Mouse (Mus musculus) embryonic fibroblast, embryonic 13.5 days (primary cell): ENCODE measurements at regions not wholly inside any gene's neighbourhood (a gene's known extent, or its start where the extent isn't known, plus 50 kb on each side); places are given as distances from the start of the nearest gene placed in this dataset.

ENCODE experiments used
- CTCF ChIP-seq: IDR thresholded peaks from 2 replicates; pipeline ENCODE4 v1.5.1; 2011; ENCODE audit warnings: mild to moderate bottlenecking, control low read depth, low read length, moderate library complexity, borderline replicate concordance; ENCODE audit not compliant: insufficient read depth
- POLR2A ChIP-seq: IDR thresholded peaks from 2 replicates; pipeline ENCODE4 v1.6.1; 2011; ENCODE audit warnings: low read depth, mild to moderate bottlenecking, control low read depth, low read length, moderate library complexity

GRCm38 (mm10) chr8:92055590-92055989, 253.7 kb upstream of the Irx3 start:
- no peak for TF ChIP-seq CTCF
- TF ChIP-seq POLR2A, result no peak
